Mouse (Mus musculus) midbrain, embryonic 11.5 days (tissue): ENCODE measurements around the gene Gls2. TPM values are rescaled to one million over a fixed set of nuclear protein-coding genes. Genes with fewer than 3 reads are reported as not detected.
"Not testable (repeated sequence)": the region's sequence is repeated elsewhere in the genome, so short reads cannot be mapped to it uniquely, and the experiment has no call there.

Experiments
- ATAC-seq: fragments of 200-750 bp; cut with Nextera tagmentation; 2 replicates; pipeline ENCODE4 v1.8.0; 2017; ENCODE audit warnings: moderate TSS enrichment, moderate library complexity; ENCODE audit not compliant: low FRiP score
- DNase-seq: peaks from one replicate; pipeline ENCODE4 v3.0.0; 2015; ENCODE audit warnings: low spot score; ENCODE audit errors: missing footprints
- H3K27ac ChIP-seq: fragments of 300-500 bp; sonication (generic); 2 replicates; pipeline ENCODE4 v1.5.1; 2014; ENCODE audit warnings: low read depth, low read length
- H3K27me3 ChIP-seq: fragments of 300-500 bp; sonication (generic); 2 replicates; pipeline ENCODE4 v1.6.1; 2014; ENCODE audit warnings: mild to moderate bottlenecking, low read length, moderate library complexity, mixed read lengths; ENCODE audit not compliant: control insufficient read depth, insufficient read depth
- H3K36me3 ChIP-seq: fragments of 300-500 bp; sonication (generic); 2 replicates; pipeline ENCODE4 v1.6.1; 2014; ENCODE audit warnings: mild to moderate bottlenecking, low read length, moderate library complexity, mixed read lengths; ENCODE audit not compliant: control insufficient read depth, insufficient read depth
- H3K4me1 ChIP-seq: fragments of 300-500 bp; sonication (generic); 2 replicates; pipeline ENCODE4 v1.6.1; 2014; ENCODE audit warnings: low read length; ENCODE audit not compliant: control insufficient read depth, insufficient read depth
- H3K4me2 ChIP-seq: fragments of 300-500 bp; sonication (generic); 2 replicates; pipeline ENCODE4 v1.6.1; 2014; ENCODE audit warnings: mild to moderate bottlenecking, moderate library complexity
- H3K4me3 ChIP-seq: fragments of 300-500 bp; sonication (generic); 2 replicates; pipeline ENCODE4 v1.5.1; 2014; ENCODE audit warnings: low read depth, low read length
- H3K9ac ChIP-seq: fragments of 300-500 bp; sonication (generic); 2 replicates; pipeline ENCODE4 v1.6.1; 2014; ENCODE audit warnings: low read length
- H3K9me3 ChIP-seq: fragments of 300-500 bp; sonication (generic); 2 replicates; pipeline ENCODE4 v1.6.1; 2016; ENCODE audit warnings: low read length; ENCODE audit not compliant: control insufficient read depth
- WGBS: fragments of 180-500 bp; shearing (Covaris S2); extraction: QIAGEN DNeasy Blood & Tissue Kit; methylation state at CpG from one replicate; pipeline ENCODE4 v1.1.7; 2014; 5-methylcytosine and 5-hydroxymethylcytosine counted together
- polyA plus RNA-seq: library from polyadenylated mRNA; unstranded; fragments of >200 nt; fragmentation: Nextera tagmentation; extraction: Ambion mirVana; gene quantifications from 2 replicates; pipeline ENCODE4 v1.2.1, GENCODE M21; 2014

The Gls2 gene
- polyA plus RNA-seq, 1 experiment from 2014 or later, result 0.82 TPM

- WGBS, result 52% methylated on average over 2 of the region's 2 CpGs
- no peak overlapping the region for H3K4me3 ChIP-seq
- H3K27me3 ChIP-seq, result no peaks in the 10 kb centered on the region
- H3K4me1 ChIP-seq, result no peaks in the 10 kb centered on the region
- ATAC-seq, result 0 out of 2 replicates have a peak, but pooled peaks have one; percentile 52
- DNase-seq, result peak; percentile 95
- H3K36me3 ChIP-seq, result no peaks in the 10 kb centered on the region
- H3K27ac ChIP-seq, result no peak overlapping the region
- H3K9me3 ChIP-seq, result no peaks in the 10 kb centered on the region
- H3K4me2 ChIP-seq, result no peak overlapping the region
- H3K9ac ChIP-seq, result no peak overlapping the region
Measured at GRCm38 (mm10) chr10:128188242-128188877, 5.9 kb upstream of the Gls2 start.

GRCm38 (mm10) chr10:128191472-128191871, 2.8 kb upstream of the Gls2 start:
- H3K9me3 ChIP-seq, result no peaks in the 10 kb centered on the region
- no peak overlapping the region for H3K4me2 ChIP-seq
- no peak overlapping the region for H3K9ac ChIP-seq
- 83% methylated on average over 2 of the region's 2 CpGs for WGBS
- no peak overlapping the region for H3K27ac ChIP-seq
- no peak overlapping the region for H3K4me3 ChIP-seq
- H3K27me3 ChIP-seq, result peaks cover 17% of the 10 kb centered on the region
- H3K4me1 ChIP-seq, result peaks cover 5% of the 10 kb centered on the region
- no peaks in the 10 kb centered on the region for H3K36me3 ChIP-seq
- ATAC-seq, result no peak
- DNase-seq, result peak; percentile 71

- WGBS, result 90% methylated on average over 3 of the region's 3 CpGs
- H3K4me2 ChIP-seq, H3K9me3 ChIP-seq, H3K9ac ChIP-seq, H3K27ac ChIP-seq, ATAC-seq, H3K36me3 ChIP-seq, H3K4me3 ChIP-seq, H3K4me1 ChIP-seq: not testable (repeated sequence)
- DNase-seq, result peak; percentile 75
- H3K27me3 ChIP-seq, result peaks cover 17% of the 10 kb centered on the region
Measured at GRCm38 (mm10) chr10:128192030-128192766, 2.1 kb upstream of the Gls2 start.

GRCm38 (mm10) chr10:128193113-128193512, 1.1 kb upstream of the Gls2 start:
- WGBS, result 92% methylated on average over 6 of the region's 6 CpGs
- Histone ChIP-seq H3K4me3 (no peak overlapping the region), H3K36me3 (no peaks in the 10 kb centered on the region), H3K4me2 (no peak overlapping the region), H3K9me3 (no peaks in the 10 kb centered on the region), H3K4me1 (peaks cover 5% of the 10 kb centered on the region), H3K9ac (no peak overlapping the region), H3K27ac (no peak overlapping the region), H3K27me3 (peaks cover 17% of the 10 kb centered on the region)
- DNase-seq (peak; percentile 79), ATAC-seq (no peak)

- H3K27ac ChIP-seq, result no peak overlapping the region
- peaks cover 17% of the 10 kb centered on the region for H3K27me3 ChIP-seq
- peak; percentile 94 for DNase-seq
- H3K4me3 ChIP-seq, result peak overlapping the region; percentile 67
- H3K4me1 ChIP-seq, result peaks cover 5% of the 10 kb centered on the region
- no peaks in the 10 kb centered on the region for H3K9me3 ChIP-seq
- no peaks in the 10 kb centered on the region for H3K36me3 ChIP-seq
- peak; percentile 92 for ATAC-seq
- WGBS, result under 1% methylated on average over 62 of the region's 79 CpGs
- peak overlapping the region; percentile 95 for H3K4me2 ChIP-seq
- H3K9ac ChIP-seq, result peak overlapping the region; percentile 67
Measured at GRCm38 (mm10) chr10:128194551-128195461, 549 bp downstream of the Gls2 start.

GRCm38 (mm10) chr10:128201856-128202255, 7.6 kb downstream of the Gls2 start:
- no peaks in the 10 kb centered on the region for H3K4me1 ChIP-seq
- no peaks in the 10 kb centered on the region; the same call in 1 of the 2 replicates for H3K36me3 ChIP-seq
- ATAC-seq (no peak), DNase-seq (no peak)
- WGBS, result 74% methylated on average over 6 of the region's 6 CpGs
- no peak overlapping the region for H3K4me2 ChIP-seq
- H3K27ac ChIP-seq, result no peak overlapping the region
- no peaks in the 10 kb centered on the region for H3K9me3 ChIP-seq
- H3K4me3 ChIP-seq, result no peak overlapping the region
- H3K9ac ChIP-seq, result no peak overlapping the region
- H3K27me3 ChIP-seq, result no peaks in the 10 kb centered on the region; the same call in 1 of the 2 replicates

GRCm38 (mm10) chr10:128204941-128205340, 10.7 kb downstream of the Gls2 start:
- ATAC-seq, result no peak

GRCm38 (mm10) chr10:128208326-128208725, 14.1 kb downstream of the Gls2 start:
- Histone ChIP-seq H3K27ac (no peak overlapping the region), H3K36me3 (no peaks in the 10 kb centered on the region; the same call in 1 of the 2 replicates)

More at GRCm38 (mm10) chr10:128204941-128205340, 10.7 kb downstream of the Gls2 start:
- Histone ChIP-seq H3K9ac (no peak overlapping the region), H3K9me3 (no peaks in the 10 kb centered on the region), H3K4me2 (no peak overlapping the region), H3K27ac (no peak overlapping the region), H3K4me3 (no peak overlapping the region), H3K27me3 (no peaks in the 10 kb centered on the region), H3K36me3 (no peaks in the 10 kb centered on the region; the same call in 1 of the 2 replicates), H3K4me1 (no peaks in the 10 kb centered on the region)
- DNase-seq, result no peak
- WGBS, result 91% methylated on average over 15 of the region's 15 CpGs

More at GRCm38 (mm10) chr10:128208326-128208725, 14.1 kb downstream of the Gls2 start:
- DNase-seq, result no peak
- H3K27me3 ChIP-seq, result 0 out of 2 replicates have a peak, but pooled peaks cover 3% of the 10 kb centered on the region
- H3K9ac ChIP-seq, result no peak overlapping the region
- no peaks in the 10 kb centered on the region for H3K9me3 ChIP-seq
- peaks cover 5% of the 10 kb centered on the region; the same call in 1 of the 2 replicates for H3K4me1 ChIP-seq
- H3K4me2 ChIP-seq, result no peak overlapping the region
- no peak overlapping the region for H3K4me3 ChIP-seq
- ATAC-seq, result no peak
- 94% methylated on average over 10 of the region's 10 CpGs for WGBS
